Mouse (Mus musculus): Measurements from ENCODE around the gene Wtip. TPM values are rescaled to one million over a fixed set of nuclear protein-coding genes. Genes with fewer than 3 reads are reported as not detected.
"Not testable (repeated sequence)": the region's sequence is repeated elsewhere in the genome, so short reads cannot be mapped to it uniquely, and the experiment has no call there.

Wtip gene
- total RNA-seq, 2 experiments from 2014 or later = 2.7 to 4.1 TPM

DNA sequence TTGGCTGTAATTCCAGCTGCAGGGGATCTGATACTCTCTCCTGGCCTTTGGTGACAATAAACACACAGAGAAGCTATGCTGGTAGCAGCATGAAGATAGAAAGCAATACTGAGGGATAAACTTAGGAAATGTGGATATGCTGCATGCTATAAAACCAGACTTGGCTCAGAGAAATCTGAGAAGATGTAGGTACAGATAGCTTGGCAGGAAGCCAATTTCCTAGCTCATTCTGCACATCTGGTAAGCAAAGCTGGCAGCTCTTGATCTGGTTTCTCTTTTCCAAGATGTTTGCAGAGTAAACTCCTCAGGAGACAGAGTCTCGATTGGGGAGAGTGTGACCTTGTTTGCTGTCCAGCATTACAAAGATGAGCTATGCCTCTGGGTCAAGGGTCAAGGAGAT, 12.4 kb downstream of the Wtip start:
- DNase-seq (ENCODE audit: low spot score) = not testable (repeated sequence)

DNA sequence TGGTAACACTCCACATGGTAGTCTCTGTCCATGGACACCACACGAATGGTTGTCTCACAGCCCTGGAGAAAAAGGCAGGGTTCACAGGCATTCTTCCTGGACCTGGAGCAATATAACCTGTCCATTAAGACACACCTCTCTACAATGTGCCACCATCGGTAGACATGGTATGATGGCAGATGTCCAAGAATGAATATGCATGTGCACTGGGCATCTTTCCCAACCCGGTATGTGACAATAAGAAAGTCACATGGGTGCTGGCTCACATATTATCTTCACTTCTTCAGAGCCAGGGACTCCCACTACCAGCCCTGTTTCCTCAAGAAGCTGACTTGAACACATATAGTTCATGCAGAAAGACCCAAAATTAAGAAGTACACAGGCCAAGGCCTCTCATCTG, 16.5 kb downstream of the Wtip start:
- DNase-seq (ENCODE audit: low spot score) = no peak

DNA sequence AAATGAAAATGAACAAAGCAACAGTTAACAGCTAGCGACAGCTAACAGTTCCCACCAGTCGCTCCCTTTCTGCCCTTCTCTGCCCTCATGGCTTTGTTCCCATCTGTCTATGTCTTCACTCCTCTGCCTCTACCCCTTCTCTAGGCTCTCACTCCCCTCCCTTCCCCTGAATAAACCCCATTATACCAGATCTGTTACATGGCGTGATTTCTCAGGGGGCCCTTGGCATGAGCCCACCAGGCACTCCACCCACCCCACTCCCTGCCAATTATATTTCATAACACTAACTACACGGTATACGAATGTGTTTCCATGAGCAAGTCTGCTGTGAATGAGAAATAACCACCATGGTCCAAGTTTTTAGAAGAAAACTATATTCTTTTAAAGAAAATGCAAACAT, 23.9 kb downstream of the Wtip start:
- no peak for DNase-seq (ENCODE audit: low spot score)

DNA sequence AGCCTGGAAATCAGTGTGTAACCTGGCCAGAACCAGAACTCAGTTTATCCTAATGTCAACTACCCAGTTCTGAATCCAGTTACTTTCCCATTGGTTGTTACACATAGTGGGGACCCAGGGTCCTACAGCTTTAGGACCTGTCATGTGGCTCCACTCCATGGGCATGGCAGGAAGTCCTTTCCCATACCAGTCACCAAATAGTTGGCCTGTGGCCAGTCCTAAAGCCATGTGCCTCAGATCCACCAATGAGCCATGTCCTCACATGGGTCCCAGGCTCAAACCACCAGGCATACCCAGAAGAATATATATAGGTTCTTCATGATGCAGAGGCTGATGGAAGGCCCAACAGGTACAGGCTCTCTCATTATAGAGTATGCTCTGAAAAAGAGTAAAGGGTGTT, 31.8 kb downstream of the Wtip start:
- no peak for DNase-seq (ENCODE audit: low spot score)

DNA sequence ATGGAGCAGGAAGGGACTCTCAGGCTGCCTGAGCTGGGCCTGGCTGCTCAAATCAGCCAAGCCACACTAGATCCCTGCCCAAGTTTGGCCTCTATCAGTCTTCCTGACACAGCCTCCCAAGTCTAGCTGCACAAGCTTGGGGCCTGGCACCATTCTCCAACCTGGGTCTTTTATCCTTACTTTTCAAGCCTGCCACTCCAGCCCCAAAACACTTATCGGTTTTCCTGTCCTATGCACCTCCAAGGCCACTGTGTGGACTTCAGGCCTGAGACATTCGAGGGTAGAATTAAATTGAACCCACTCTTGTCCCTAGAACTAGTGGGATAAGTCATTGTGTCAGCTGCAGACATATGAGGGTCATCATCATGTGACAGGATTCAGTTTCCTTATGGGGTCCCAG, 33.1 kb downstream of the Wtip start:
- no peak for DNase-seq (ENCODE audit: low spot score)

DNA sequence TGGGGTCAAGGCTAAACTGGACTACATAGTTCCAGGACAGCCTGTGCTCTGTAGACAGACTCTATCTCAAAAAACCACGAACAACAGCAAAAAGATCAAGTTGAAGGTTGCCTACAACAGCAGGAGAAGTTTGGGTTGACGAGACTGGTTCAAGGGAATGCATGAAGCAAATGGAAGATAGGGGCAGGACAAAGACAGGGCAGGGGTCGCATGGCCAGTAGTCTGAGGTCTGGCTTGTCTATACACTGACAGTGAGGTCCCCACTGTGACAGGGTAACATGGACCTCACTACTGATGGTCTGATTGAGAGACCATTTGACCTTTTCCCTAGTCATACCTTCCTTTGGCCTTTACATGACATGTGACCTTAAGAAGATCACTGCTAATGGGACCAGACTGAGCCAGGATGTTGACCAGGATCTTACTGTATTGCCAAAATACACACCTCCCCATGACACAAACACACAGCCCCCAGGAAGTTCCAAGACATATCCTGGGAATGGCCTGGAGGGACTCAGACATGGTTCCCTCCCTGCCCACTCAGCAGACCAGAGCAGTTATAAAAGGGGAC, 38.1 kb downstream of the Wtip start, which contains the start of gene Scgb1b30:
Scgb1b30 (plus strand) TSS at position 521 of the 571 bp plus-strand sequence.
- DNase-seq (ENCODE audit: low spot score) = no peak

DNA sequence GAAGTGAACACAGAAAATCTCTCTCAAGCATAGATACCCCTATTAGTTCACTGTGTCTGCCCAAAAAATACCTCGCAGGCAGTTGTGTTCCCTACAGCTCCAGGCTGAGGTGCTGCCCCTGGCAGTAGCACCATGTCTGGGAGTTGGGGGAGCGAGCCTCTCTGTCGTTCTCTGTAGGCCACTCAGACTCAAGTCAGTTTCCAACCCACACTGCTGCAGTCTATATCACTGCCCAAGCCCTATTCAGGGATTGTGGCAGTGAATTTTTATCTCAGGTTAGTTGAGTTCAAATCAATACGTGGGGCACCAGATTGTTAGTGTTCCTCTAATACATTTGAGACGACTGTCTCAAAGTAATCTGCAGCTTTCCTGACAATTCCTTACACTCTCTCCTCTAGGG, 64.9 kb downstream of the Wtip start:
- not testable (repeated sequence) for DNase-seq (ENCODE audit: low spot score)

Other genes starting within 250 kb of the Wtip start
- gene Scgb2b26, start 188.2 kb downstream of the Wtip start, total RNA-seq (2021) = not detected
- gene Scgb2b27, start 119.3 kb downstream of the Wtip start, total RNA-seq (2021) = not detected
- gene Scgb1b27, start 111.8 kb downstream of the Wtip start, total RNA-seq (2021) = not detected
- not detected for gene Scgb1b30, start 37.8 kb downstream of the Wtip start, total RNA-seq (2021)
- 10 to 100 TPM; 32.8 to 37.1 TPM for gene Uba2, start 36.3 kb upstream of the Wtip start, total RNA-seq (2021)
- 10 to 100 TPM; 13.7 to 15.0 TPM for gene Pdcd2l, start 63.4 kb upstream of the Wtip start, total RNA-seq (2021)
- gene Gpi1, start 97.1 kb upstream of the Wtip start, total RNA-seq (2021) = 100 to 1,000 TPM; 946 to 968 TPM
- not detected for gene Gm6096, start 117.8 kb upstream of the Wtip start, total RNA-seq (2021)
- gene 4931406P16Rik, start 180.3 kb upstream of the Wtip start, total RNA-seq (2021) = 10 to 100 TPM; 40.5 to 64.1 TPM